Mouse (Mus musculus): ENCODE measurements around the gene Calm3.

DNA sequence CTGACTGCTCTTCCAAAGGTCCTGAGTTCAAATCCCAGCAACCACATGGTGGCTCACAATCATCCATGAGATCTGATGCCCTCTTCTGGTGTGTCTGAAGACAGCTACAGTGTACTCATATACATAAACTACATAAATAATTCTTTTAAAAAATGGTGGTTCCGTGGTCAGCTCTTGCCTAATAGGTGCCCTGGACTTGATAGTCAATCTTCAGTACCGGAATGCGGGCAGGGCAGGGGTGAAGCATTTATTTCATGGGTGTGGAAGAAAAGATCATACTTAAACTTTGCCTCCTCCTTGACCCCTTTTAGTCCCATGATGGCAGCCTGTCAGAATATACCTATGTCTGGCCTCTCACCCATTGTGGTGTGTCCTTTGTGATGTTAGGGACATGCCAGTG is 12.0 kb downstream of the Calm3 start:
- TF ChIP-seq POLR2A (IDR thresholded peaks at IDR 0.05; ENCODE audit: low read depth, low read length) (no peak), CTCF (IDR thresholded peaks at IDR 0.05; ENCODE audit: extremely low read depth, insufficient read length, insufficient replicate concordance, low read depth, low read length) (no peak)
